Mouse (Mus musculus) T-helper 1 cell (primary cell): ENCODE measurements around the gene Foxp1.

Experiments
- in situ Hi-C: fragments of 300-600 bp; cut with MboI, MseI; formaldehyde crosslinking; loops from one replicate; pipeline ENCODE4 v1.15.1; 2025; ENCODE audit warnings: high pct_unique_total_duplicates

The Foxp1 gene

GRCm38 (mm10) chr6:99522359-99523108, at the start of gene Foxp1:
Gene Foxp1, minus strand, starts transcription at chr6:99522721.
- in situ Hi-C loops: loop anchor here (10.0 kb wide), 2 partner anchors 88 to 458 kb away; no protein-coding TSS in a partner anchor

- in situ Hi-C loops: no loop called here
Measured at GRCm38 (mm10) chr6:99572071-99572470, 49.5 kb upstream of the Foxp1 start.

- in situ Hi-C loops: no loop called here
Measured at GRCm38 (mm10) chr6:99566921-99567320, 44.4 kb upstream of the Foxp1 start.

- in situ Hi-C loops: no loop called here
Measured at GRCm38 (mm10) chr6:99564766-99565165, 42.2 kb upstream of the Foxp1 start.

GRCm38 (mm10) chr6:99556950-99557349, 34.4 kb upstream of the Foxp1 start:
- in situ Hi-C loops: no loop called here

GRCm38 (mm10) chr6:99552816-99553215, 30.3 kb upstream of the Foxp1 start:
- in situ Hi-C loops: no loop called here

- in situ Hi-C loops: no loop called here
Measured at GRCm38 (mm10) chr6:99546416-99546815, 23.9 kb upstream of the Foxp1 start.

GRCm38 (mm10) chr6:99545437-99545836, 22.9 kb upstream of the Foxp1 start:
- in situ Hi-C loops: no loop called here

- in situ Hi-C loops: no loop called here
Measured at GRCm38 (mm10) chr6:99541105-99541504, 18.6 kb upstream of the Foxp1 start.

GRCm38 (mm10) chr6:99540653-99541052, 18.1 kb upstream of the Foxp1 start:
- in situ Hi-C loops: no loop called here

- in situ Hi-C loops: no loop called here
Measured at GRCm38 (mm10) chr6:99540146-99540545, 17.6 kb upstream of the Foxp1 start.

- in situ Hi-C loops: no loop called here
Measured at GRCm38 (mm10) chr6:99538194-99538941, 15.8 kb upstream of the Foxp1 start.

- in situ Hi-C loops: no loop called here
Measured at GRCm38 (mm10) chr6:99534211-99534745, 11.8 kb upstream of the Foxp1 start.

- in situ Hi-C loops: no loop called here
Measured at GRCm38 (mm10) chr6:99532458-99532857, 9.9 kb upstream of the Foxp1 start.

- in situ Hi-C loops: loop anchor here (10.0 kb wide), 2 partner anchors 94 to 464 kb away; no protein-coding TSS in a partner anchor
Measured at GRCm38 (mm10) chr6:99528972-99529371, 6.5 kb upstream of the Foxp1 start.

- in situ Hi-C loops: loop anchor here (10.0 kb wide), 2 partner anchors 93 to 463 kb away; no protein-coding TSS in a partner anchor
Measured at GRCm38 (mm10) chr6:99527457-99528105, 5.1 kb upstream of the Foxp1 start.

- in situ Hi-C loops: loop anchor here (10.0 kb wide), 2 partner anchors 91 to 461 kb away; no protein-coding TSS in a partner anchor
Measured at GRCm38 (mm10) chr6:99525351-99525750, 2.8 kb upstream of the Foxp1 start.

GRCm38 (mm10) chr6:99523679-99524370, 1.3 kb upstream of the Foxp1 start:
- in situ Hi-C loops: loop anchor here (10.0 kb wide), 2 partner anchors 89 to 459 kb away; no protein-coding TSS in a partner anchor

- in situ Hi-C loops: loop anchor here (10.0 kb wide), 2 partner anchors 88 to 458 kb away; no protein-coding TSS in a partner anchor
Measured at GRCm38 (mm10) chr6:99523109-99523632, 650 bp upstream of the Foxp1 start.

- in situ Hi-C loops: loop anchor here (10.0 kb wide), 2 partner anchors 87 to 457 kb away; no protein-coding TSS in a partner anchor
Measured at GRCm38 (mm10) chr6:99521641-99522358, 721 bp downstream of the Foxp1 start.
